Mouse (Mus musculus) thymus, postnatal 0 days (tissue): ENCODE measurements around the gene Msh5. TPM values are rescaled to one million over a fixed set of nuclear protein-coding genes. Genes with fewer than 3 reads are reported as not detected.
"Not testable (repeated sequence)": the region's sequence is repeated elsewhere in the genome, so short reads cannot be mapped to it uniquely, and the experiment has no call there.

Source experiments
- DNase-seq: peaks from one replicate; pipeline ENCODE4 v3.0.0-alpha.2; 2015; ENCODE audit warnings: low spot score
- polyA plus RNA-seq: library from polyadenylated mRNA; unstranded; fragments of >200 nt; fragmentation: Nextera tagmentation; extraction: Ambion mirVana; gene quantifications from 2 replicates; pipeline ENCODE4 v1.2.1, GENCODE M21; 2015

The Msh5 gene
- polyA plus RNA-seq, 1 experiment from 2014 or later: 13.5 TPM

- DNase-seq: no peak
Observed at GRCm38 (mm10) chr17:35024261-35024660, 22.3 kb downstream of the Msh5 start.

GRCm38 (mm10) chr17:35023756-35024155 is 22.8 kb downstream of the Msh5 start:
- no peak for DNase-seq

- no peak for DNase-seq
Observed at GRCm38 (mm10) chr17:35023221-35023620, 23.3 kb downstream of the Msh5 start.

- no peak for DNase-seq
Observed at GRCm38 (mm10) chr17:35022541-35023060, 23.9 kb downstream of the Msh5 start.

GRCm38 (mm10) chr17:35021842-35022477 is 24.6 kb downstream of the Msh5 start:
- DNase-seq: no peak

- peak; percentile 82 for DNase-seq
Observed at GRCm38 (mm10) chr17:35021163-35021808, 25.3 kb downstream of the Msh5 start.

GRCm38 (mm10) chr17:35020551-35020950 is 26.0 kb downstream of the Msh5 start:
- no peak for DNase-seq

- DNase-seq: no peak
Observed at GRCm38 (mm10) chr17:35019894-35020293, 26.7 kb downstream of the Msh5 start.

GRCm38 (mm10) chr17:35018171-35018570 is 28.4 kb downstream of the Msh5 start:
- no peak for DNase-seq

GRCm38 (mm10) chr17:35017706-35018030 is 28.9 kb downstream of the Msh5 start:
- DNase-seq: no peak

- peak; percentile 48 for DNase-seq
Observed at GRCm38 (mm10) chr17:35016791-35017705, 29.5 kb downstream of the Msh5 start.

- DNase-seq: no peak
Observed at GRCm38 (mm10) chr17:35016376-35016775, 30.2 kb downstream of the Msh5 start, which contains the start of gene Vwa7. Gene Vwa7 (plus strand): TSS chr17:35016579.

GRCm38 (mm10) chr17:35015296-35015695 is 31.2 kb downstream of the Msh5 start:
- no peak for DNase-seq

GRCm38 (mm10) chr17:35013221-35013620 is 33.3 kb downstream of the Msh5 start:
- no peak for DNase-seq

- no peak for DNase-seq
Observed at GRCm38 (mm10) chr17:35012430-35012829, 34.1 kb downstream of the Msh5 start.

GRCm38 (mm10) chr17:35011440-35011839 is 35.1 kb downstream of the Msh5 start:
- DNase-seq: no peak

- no peak for DNase-seq
Observed at GRCm38 (mm10) chr17:35009586-35009985, 37.0 kb downstream of the Msh5 start.

- no peak for DNase-seq
Observed at GRCm38 (mm10) chr17:35007387-35007991, 39.1 kb downstream of the Msh5 start.

- DNase-seq: not testable (repeated sequence)
Observed at GRCm38 (mm10) chr17:35005902-35006301, 40.6 kb downstream of the Msh5 start.

- no peak for DNase-seq
Observed at GRCm38 (mm10) chr17:35005158-35005557, 41.4 kb downstream of the Msh5 start.

- DNase-seq: no peak
Observed at GRCm38 (mm10) chr17:35004075-35004717, 42.3 kb downstream of the Msh5 start.
